Mouse (Mus musculus) lung, postnatal 0 days (tissue): ENCODE data around the gene Glmn. TPM values are rescaled to one million over a fixed set of nuclear protein-coding genes. Genes with fewer than 3 reads are reported as not detected.

Experiments
- ATAC-seq: fragments of 200-750 bp; cut with Nextera tagmentation; 2 replicates; pipeline ENCODE4 v1.8.0; 2017; ENCODE audit warnings: moderate library complexity
- DNase-seq: peaks from one replicate; pipeline ENCODE4 v3.0.0-alpha.2; 2016; ENCODE audit warnings: low spot score
- H3K27ac ChIP-seq: fragments of 300-500 bp; sonication (generic); 2 replicates; pipeline ENCODE4 v1.5.1; 2014; ENCODE audit warnings: antibody characterized with exemption, mild to moderate bottlenecking, low read length, mixed read lengths
- H3K27me3 ChIP-seq: fragments of 300-500 bp; sonication (generic); replicated peaks from 2 replicates; pipeline ENCODE4 v1.6.1; 2014; ENCODE audit warnings: low read length, mixed read lengths; ENCODE audit not compliant: insufficient read depth
- H3K36me3 ChIP-seq: fragments of 300-500 bp; sonication (generic); 2 replicates; pipeline ENCODE4 v1.6.1; 2014; ENCODE audit warnings: low read length, mixed read lengths; ENCODE audit not compliant: insufficient read depth
- H3K4me1 ChIP-seq: fragments of 300-500 bp; sonication (generic); 2 replicates; pipeline ENCODE4 v1.6.1; 2014; ENCODE audit warnings: antibody characterized with exemption, low read depth, low read length, mixed read lengths; ENCODE audit not compliant: insufficient read depth
- H3K4me2 ChIP-seq: fragments of 300-500 bp; sonication (generic); replicated peaks from 2 replicates; pipeline ENCODE4 v1.6.1; 2014; ENCODE audit warnings: low read depth, mild to moderate bottlenecking, low read length, moderate library complexity, mixed read lengths
- H3K4me3 ChIP-seq: fragments of 300-500 bp; sonication (generic); 2 replicates; pipeline ENCODE4 v1.5.1; 2014; ENCODE audit warnings: low read depth, low read length
- H3K9ac ChIP-seq: fragments of 300-500 bp; sonication (generic); replicated peaks from 2 replicates; pipeline ENCODE4 v1.6.1; 2014; ENCODE audit warnings: low read depth, mild to moderate bottlenecking
- H3K9me3 ChIP-seq: fragments of 300-500 bp; sonication (generic); 2 replicates; pipeline ENCODE4 v1.6.1; 2016; ENCODE audit warnings: low read length, mixed read lengths
- CTCF ChIP-seq: IDR thresholded peaks from 2 replicates; pipeline ENCODE4 v1.5.1; 2016; ENCODE audit warnings: antibody characterized with exemption, mild to moderate bottlenecking
- EP300 ChIP-seq: IDR thresholded peaks from 2 replicates; pipeline ENCODE4 v1.6.1; 2016; ENCODE audit warnings: antibody characterized with exemption, mild to moderate bottlenecking, control low read depth
- WGBS: fragments of 180-500 bp; shearing (Covaris S2); extraction: QIAGEN DNeasy Blood & Tissue Kit; methylation state at CpG from one replicate; pipeline ENCODE4 v1.1.7; 2014; 5-methylcytosine and 5-hydroxymethylcytosine counted together
- polyA plus RNA-seq: library from polyadenylated mRNA; unstranded; fragments of >200 nt; fragmentation: Nextera tagmentation; extraction: Ambion mirVana; gene quantifications from 2 replicates; pipeline ENCODE4 v1.2.1, GENCODE M21; 2015

Glmn gene
- polyA plus RNA-seq, 1 experiment from 2014 or later, result 12.7 TPM

DNA sequence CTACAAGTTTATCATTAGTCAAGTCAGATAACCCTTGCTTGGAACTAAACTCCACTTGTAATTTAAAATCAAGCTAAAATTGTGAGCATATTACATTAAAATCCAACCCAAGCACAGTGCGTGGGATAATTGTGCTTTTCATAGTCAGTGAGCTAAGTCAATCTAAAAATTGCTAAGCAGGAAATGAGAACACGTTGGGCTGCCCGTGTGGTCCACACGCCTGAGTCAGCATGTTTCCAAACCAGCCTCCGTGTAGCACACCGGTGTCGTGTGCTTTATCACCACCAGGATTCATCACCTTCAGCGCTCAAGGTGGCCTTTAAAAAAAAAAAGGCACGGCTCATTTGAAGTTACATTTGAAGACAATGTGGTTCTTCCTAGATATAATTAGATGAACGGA lies 73.4 kb downstream of the Glmn start:
- Histone ChIP-seq H3K9ac (no peak overlapping the region), H3K4me2 (no peak overlapping the region), H3K27ac (no peak overlapping the region), H3K36me3 (no peaks in the 10 kb centered on the region), H3K4me1 (no peaks in the 10 kb centered on the region), H3K4me3 (no peak overlapping the region), H3K27me3 (no peaks in the 10 kb centered on the region), H3K9me3 (no peaks in the 10 kb centered on the region)
- WGBS, result 72% methylated on average over 10 of the region's 10 CpGs
- TF ChIP-seq EP300 (no peak), CTCF (no peak)
- DNase-seq, result no peak
- ATAC-seq, result no peak

- Histone ChIP-seq H3K36me3 (no peaks in the 10 kb centered on the region), H3K4me2 (no peak overlapping the region), H3K4me1 (no peaks in the 10 kb centered on the region), H3K9me3 (no peaks in the 10 kb centered on the region), H3K9ac (no peak overlapping the region), H3K27me3 (no peaks in the 10 kb centered on the region), H3K4me3 (no peak overlapping the region), H3K27ac (no peak overlapping the region)
- peak; percentile 5 for DNase-seq
- 58% methylated on average over 7 of the region's 7 CpGs for WGBS
- peak; percentile 40; the same call in 1 of the 2 replicates for ATAC-seq
- no peak for TF ChIP-seq CTCF
- no peak for TF ChIP-seq EP300
Measured at GRCm38 (mm10) chr5:107521897-107522296, 75.8 kb downstream of the Glmn start.

DNA sequence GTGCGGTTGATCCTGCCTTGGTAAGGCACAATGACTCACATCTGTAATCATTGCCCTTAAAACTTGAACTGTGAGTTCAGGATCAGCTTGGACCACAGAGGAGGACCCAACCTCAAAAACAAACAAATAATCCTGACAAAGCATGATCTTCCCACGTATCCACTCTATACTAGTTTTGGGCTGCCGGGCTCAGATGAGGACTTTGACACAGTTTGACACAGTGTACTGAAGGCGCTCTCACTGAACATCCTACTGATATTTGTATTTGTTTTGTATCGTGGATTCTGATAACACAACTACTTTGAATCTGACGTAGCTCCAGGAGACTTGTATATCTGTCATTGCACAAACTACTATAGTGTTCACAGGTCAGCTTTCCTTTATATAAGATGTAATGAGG lies 76.3 kb downstream of the Glmn start:
- DNase-seq, result no peak
- Histone ChIP-seq H3K4me1 (no peaks in the 10 kb centered on the region), H3K27ac (no peak overlapping the region), H3K9ac (no peak overlapping the region), H3K4me2 (no peak overlapping the region), H3K27me3 (no peaks in the 10 kb centered on the region), H3K9me3 (no peaks in the 10 kb centered on the region), H3K36me3 (no peaks in the 10 kb centered on the region), H3K4me3 (no peak overlapping the region)
- no peak for TF ChIP-seq EP300
- no peak for TF ChIP-seq CTCF
- no peak for ATAC-seq
- WGBS, result 77% methylated on average over 6 of the region's 6 CpGs

DNA sequence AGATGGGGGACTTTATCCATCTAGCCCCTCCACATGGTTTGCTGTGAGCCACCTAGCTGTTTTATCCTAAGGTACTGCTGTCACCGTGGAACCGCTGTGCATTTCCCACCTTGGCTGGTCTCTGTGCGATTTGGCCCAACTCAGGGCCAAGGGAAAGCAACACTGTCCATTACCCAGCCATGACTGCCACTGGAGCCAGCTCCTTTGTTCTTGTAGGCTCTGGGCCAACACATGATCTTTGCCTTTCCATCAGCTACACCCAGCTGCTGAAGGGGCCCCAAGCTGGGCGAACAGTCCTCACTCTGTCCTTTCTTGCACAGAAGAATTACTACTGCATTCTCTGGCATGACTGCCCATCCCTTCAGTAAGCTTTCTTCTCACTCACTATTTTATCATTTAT lies 79.1 kb downstream of the Glmn start:
- Histone ChIP-seq H3K9me3 (no peaks in the 10 kb centered on the region), H3K4me2 (no peak overlapping the region), H3K4me3 (no peak overlapping the region), H3K9ac (no peak overlapping the region), H3K36me3 (no peaks in the 10 kb centered on the region), H3K4me1 (no peaks in the 10 kb centered on the region), H3K27me3 (no peaks in the 10 kb centered on the region), H3K27ac (no peak overlapping the region)
- ATAC-seq (no peak), DNase-seq (no peak)
- TF ChIP-seq EP300, result no peak
- no peak for TF ChIP-seq CTCF
- WGBS, result 79% methylated on average over 4 of the region's 4 CpGs

GRCm38 (mm10) chr5:107516087-107516486 lies 81.6 kb downstream of the Glmn start:
- H3K9me3 ChIP-seq, result no peaks in the 10 kb centered on the region
- H3K27me3 ChIP-seq, result no peaks in the 10 kb centered on the region
- no peaks in the 10 kb centered on the region for H3K36me3 ChIP-seq
- H3K4me2 ChIP-seq, result no peak overlapping the region
- no peaks in the 10 kb centered on the region for H3K4me1 ChIP-seq
- WGBS, result 94% methylated on average over 1 of the region's 1 CpGs
- ATAC-seq (no peak), DNase-seq (no peak)
- no peak overlapping the region for H3K4me3 ChIP-seq
- no peak overlapping the region for H3K27ac ChIP-seq
- H3K9ac ChIP-seq, result no peak overlapping the region
- TF ChIP-seq CTCF (no peak), EP300 (no peak)

DNA sequence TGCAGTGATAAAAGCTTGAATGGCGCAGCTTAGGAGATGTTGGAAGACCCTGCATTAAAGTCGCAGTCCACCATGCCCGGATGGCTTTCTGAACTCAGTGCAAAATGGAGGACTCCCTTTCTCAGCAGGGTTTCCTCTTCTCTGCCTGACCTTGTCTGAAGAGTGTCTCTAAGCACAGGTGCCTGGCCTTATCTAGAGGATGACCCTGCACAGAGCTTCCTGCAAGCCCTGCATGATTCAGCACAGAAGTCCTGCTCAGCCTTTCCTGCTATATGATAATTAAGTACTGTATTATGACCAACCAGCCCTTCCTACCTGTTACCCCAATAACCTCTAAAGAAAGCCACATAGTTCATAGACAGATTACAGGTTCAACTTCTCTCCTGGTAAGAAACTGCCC lies 82.2 kb downstream of the Glmn start:
- Histone ChIP-seq H3K27me3 (no peaks in the 10 kb centered on the region), H3K27ac (no peak overlapping the region), H3K36me3 (no peaks in the 10 kb centered on the region), H3K9me3 (no peaks in the 10 kb centered on the region), H3K4me3 (no peak overlapping the region), H3K4me2 (no peak overlapping the region), H3K9ac (no peak overlapping the region), H3K4me1 (no peaks in the 10 kb centered on the region)
- no peak for DNase-seq
- no peak for ATAC-seq
- no peak for TF ChIP-seq CTCF
- no peak for TF ChIP-seq EP300
- WGBS, result 93% methylated on average over 3 of the region's 3 CpGs

- DNase-seq (peak; percentile 87), ATAC-seq (peak; percentile 89)
- no peaks in the 10 kb centered on the region for H3K27me3 ChIP-seq
- no peak overlapping the region for H3K4me3 ChIP-seq
- H3K4me2 ChIP-seq, result no peak overlapping the region
- WGBS, result 30% methylated on average over 7 of the region's 7 CpGs
- TF ChIP-seq CTCF (peak; percentile 79), EP300 (no peak)
- H3K27ac ChIP-seq, result no peak overlapping the region
- H3K9me3 ChIP-seq, result no peaks in the 10 kb centered on the region
- H3K4me1 ChIP-seq, result no peaks in the 10 kb centered on the region
- H3K9ac ChIP-seq, result no peak overlapping the region
- no peaks in the 10 kb centered on the region for H3K36me3 ChIP-seq
Measured at GRCm38 (mm10) chr5:107513583-107513982, 84.1 kb downstream of the Glmn start.
